Mouse (Mus musculus) E14TG2a.4 (cell line): ENCODE measurements at regions not wholly inside any gene's neighbourhood (a gene's known extent, or its start where the extent isn't known, plus 50 kb on each side); places are given as distances from the start of the nearest gene placed in this dataset.

Source experiments
- CTCF ChIP-seq: conservative IDR thresholded peaks from 2 replicates; pipeline ENCODE4 v1.5.1; 2014; ENCODE audit warnings: low read length
- POU5F1 ChIP-seq: IDR thresholded peaks from 2 replicates; pipeline ENCODE4 v1.6.1; 2014; ENCODE audit warnings: low read length, borderline replicate concordance

DNA sequence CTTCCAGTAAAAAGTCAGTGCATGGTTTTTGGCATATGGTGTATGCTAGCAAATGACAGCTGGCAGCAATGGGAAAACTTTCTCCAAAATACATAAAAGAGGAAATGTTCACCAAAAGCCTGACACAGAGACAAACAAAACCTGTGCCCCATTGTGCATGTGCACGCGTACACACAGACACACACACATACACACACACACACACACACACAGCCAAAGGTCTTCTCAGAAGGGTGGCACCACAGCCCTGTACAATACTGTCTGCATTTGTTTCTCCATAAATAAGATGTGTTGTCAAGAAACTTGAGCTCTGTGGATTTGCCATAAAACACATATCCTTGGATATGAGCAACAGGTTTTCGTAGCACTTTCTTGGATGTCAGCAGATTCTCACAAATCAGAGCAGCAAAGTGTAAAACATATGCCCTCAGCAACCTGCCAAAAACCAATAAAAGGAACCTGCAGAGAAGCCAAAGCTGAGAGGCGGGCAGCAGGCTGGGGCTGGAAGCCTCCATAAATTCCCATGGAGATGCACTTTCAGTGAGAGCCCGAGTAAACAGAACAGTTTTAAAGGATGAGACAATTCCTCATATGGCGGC is 60.5 kb upstream of the Ddit4l start:
- TF ChIP-seq CTCF (no peak), POU5F1 (no peak)
